Mouse (Mus musculus): ENCODE measurements around the gene Ecm1.

- TF ChIP-seq CTCF (IDR thresholded peaks at IDR 0.05; ENCODE audit: borderline replicate concordance, control insufficient read depth, extremely low read depth, insufficient read depth, low read length, poor library complexity): no peak
- no peak for TF ChIP-seq POLR2A (IDR thresholded peaks at IDR 0.05; ENCODE audit: control insufficient read depth, extremely low read depth, insufficient read depth, low read length, poor library complexity)
Measured at GRCm38 (mm10) chr3:95689940-95690339, 49.4 kb downstream of the Ecm1 start.

Data from thymus, adult 2 months (tissue).